Mouse (Mus musculus): ENCODE results near the gene Zfyve9. TPM values are rescaled to one million over a fixed set of nuclear protein-coding genes. Genes with fewer than 3 reads are reported as not detected.

Gene Zfyve9
- polyA plus RNA-seq, 1 experiment from 2014 or later: 0.95 TPM

- Histone ChIP-seq H3K4me2 (ENCODE audit: low read depth, low read length) (no peak overlapping the region), H3K4me3 (ENCODE audit: low read depth, low read length) (no peak overlapping the region), H3K36me3 (replicated peaks; ENCODE audit: insufficient read depth, low read length) (no peaks in the 10 kb centered on the region), H3K9me3 (ENCODE audit: low read length) (no peaks in the 10 kb centered on the region), H3K27ac (ENCODE audit: low read depth) (no peak overlapping the region), H3K27me3 (ENCODE audit: insufficient read depth, low read length) (no peaks in the 10 kb centered on the region), H3K9ac (replicated peaks) (no peak overlapping the region), H3K4me1 (ENCODE audit: insufficient read depth) (no peaks in the 10 kb centered on the region)
- TF ChIP-seq CTCF (IDR thresholded peaks at IDR 0.05; ENCODE audit: low read depth): no peak
- WGBS (ENCODE audit: insufficient replicate concordance): 76% methylated on average over 2 of the region's 2 CpGs
- ATAC-seq (no peak), DNase-seq (no peak)
Observed at GRCm38 (mm10) chr4:108803535-108803934, 22.9 kb upstream of the Zfyve9 start.

- H3K4me3 ChIP-seq (ENCODE audit: low read depth, low read length): no peak overlapping the region
- H3K27me3 ChIP-seq (ENCODE audit: insufficient read depth, low read length): no peaks in the 10 kb centered on the region
- DNase-seq: peak; percentile 81
- peak; percentile 79 for TF ChIP-seq CTCF (IDR thresholded peaks at IDR 0.05; ENCODE audit: low read depth)
- no peak for TF ChIP-seq EP300 (IDR thresholded peaks at IDR 0.05; ENCODE audit: low read depth)
- no peaks in the 10 kb centered on the region for H3K36me3 ChIP-seq (replicated peaks; ENCODE audit: insufficient read depth, low read length)
- ATAC-seq: no peak
- WGBS (ENCODE audit: insufficient replicate concordance): 37% methylated on average over 2 of the region's 2 CpGs
- H3K27ac ChIP-seq (ENCODE audit: low read depth): no peak overlapping the region
- no peak overlapping the region for H3K9ac ChIP-seq (replicated peaks)
- no peaks in the 10 kb centered on the region for H3K9me3 ChIP-seq (ENCODE audit: low read length)
- H3K4me2 ChIP-seq (ENCODE audit: low read depth, low read length): no peak overlapping the region
- no peaks in the 10 kb centered on the region for H3K4me1 ChIP-seq (ENCODE audit: insufficient read depth)
Observed at GRCm38 (mm10) chr4:108798083-108798830, 17.7 kb upstream of the Zfyve9 start.

- ATAC-seq (no peak), DNase-seq (no peak)
- Histone ChIP-seq H3K4me2 (ENCODE audit: low read depth, low read length) (no peak overlapping the region), H3K27ac (ENCODE audit: low read depth) (no peak overlapping the region), H3K4me3 (ENCODE audit: low read depth, low read length) (no peak overlapping the region), H3K9ac (replicated peaks) (no peak overlapping the region), H3K27me3 (ENCODE audit: insufficient read depth, low read length) (no peaks in the 10 kb centered on the region), H3K4me1 (ENCODE audit: insufficient read depth) (no peaks in the 10 kb centered on the region), H3K9me3 (ENCODE audit: low read length) (no peaks in the 10 kb centered on the region), H3K36me3 (replicated peaks; ENCODE audit: insufficient read depth, low read length) (no peaks in the 10 kb centered on the region)
- 43% methylated on average over 4 of the region's 4 CpGs for WGBS (ENCODE audit: insufficient replicate concordance)
- TF ChIP-seq EP300 (IDR thresholded peaks at IDR 0.05; ENCODE audit: low read depth): no peak
- TF ChIP-seq CTCF (IDR thresholded peaks at IDR 0.05; ENCODE audit: low read depth): no peak
Observed at GRCm38 (mm10) chr4:108796701-108797100, 16.1 kb upstream of the Zfyve9 start.

- Histone ChIP-seq H3K4me1 (ENCODE audit: insufficient read depth) (no peaks in the 10 kb centered on the region), H3K36me3 (replicated peaks; ENCODE audit: insufficient read depth, low read length) (no peaks in the 10 kb centered on the region), H3K27ac (ENCODE audit: low read depth) (no peak overlapping the region), H3K9me3 (ENCODE audit: low read length) (no peaks in the 10 kb centered on the region), H3K27me3 (ENCODE audit: insufficient read depth, low read length) (no peaks in the 10 kb centered on the region), H3K4me3 (ENCODE audit: low read depth, low read length) (no peak overlapping the region), H3K4me2 (ENCODE audit: low read depth, low read length) (no peak overlapping the region), H3K9ac (replicated peaks) (no peak overlapping the region)
- ATAC-seq: no peak
- TF ChIP-seq CTCF (IDR thresholded peaks at IDR 0.05; ENCODE audit: low read depth) (no peak), EP300 (IDR thresholded peaks at IDR 0.05; ENCODE audit: low read depth) (no peak)
- 68% methylated on average over 1 of the region's 1 CpGs for WGBS (ENCODE audit: insufficient replicate concordance)
- no peak for DNase-seq
Observed at GRCm38 (mm10) chr4:108793941-108794340, 13.3 kb upstream of the Zfyve9 start.

- Histone ChIP-seq H3K4me3 (ENCODE audit: low read depth, low read length) (no peak overlapping the region), H3K27ac (ENCODE audit: low read depth) (no peak overlapping the region), H3K27me3 (ENCODE audit: insufficient read depth, low read length) (no peaks in the 10 kb centered on the region), H3K9me3 (ENCODE audit: low read length) (no peaks in the 10 kb centered on the region), H3K4me1 (ENCODE audit: insufficient read depth) (no peaks in the 10 kb centered on the region), H3K36me3 (replicated peaks; ENCODE audit: insufficient read depth, low read length) (no peaks in the 10 kb centered on the region), H3K9ac (replicated peaks) (no peak overlapping the region), H3K4me2 (ENCODE audit: low read depth, low read length) (no peak overlapping the region)
- ATAC-seq (no peak), DNase-seq (no peak)
- TF ChIP-seq CTCF (IDR thresholded peaks at IDR 0.05; ENCODE audit: low read depth) (no peak), EP300 (IDR thresholded peaks at IDR 0.05; ENCODE audit: low read depth) (no peak)
- WGBS (ENCODE audit: insufficient replicate concordance): 30% methylated on average over 1 of the region's 1 CpGs
Observed at GRCm38 (mm10) chr4:108790507-108790906, 9.9 kb upstream of the Zfyve9 start.

- Histone ChIP-seq H3K9me3 (ENCODE audit: low read length) (no peaks in the 10 kb centered on the region), H3K27me3 (ENCODE audit: insufficient read depth, low read length) (no peaks in the 10 kb centered on the region), H3K36me3 (replicated peaks; ENCODE audit: insufficient read depth, low read length) (no peaks in the 10 kb centered on the region), H3K9ac (replicated peaks) (no peak overlapping the region), H3K4me3 (ENCODE audit: low read depth, low read length) (no peak overlapping the region), H3K27ac (ENCODE audit: low read depth) (no peak overlapping the region), H3K4me1 (ENCODE audit: insufficient read depth) (no peaks in the 10 kb centered on the region), H3K4me2 (ENCODE audit: low read depth, low read length) (no peak overlapping the region)
- 54% methylated on average over 6 of the region's 6 CpGs for WGBS (ENCODE audit: insufficient replicate concordance)
- DNase-seq: no peak
- no peak for TF ChIP-seq EP300 (IDR thresholded peaks at IDR 0.05; ENCODE audit: low read depth)
- peak; percentile 15; the same call in 1 of the 2 replicates for TF ChIP-seq CTCF (IDR thresholded peaks at IDR 0.05; ENCODE audit: low read depth)
- ATAC-seq: no peak
Observed at GRCm38 (mm10) chr4:108789258-108789936, 8.8 kb upstream of the Zfyve9 start.

Data from liver, postnatal 0 days (tissue).